Mouse (Mus musculus) bone marrow macrophage, adult 2 months (primary cell): Measurements from ENCODE around the gene Dclre1a.

Experiments used
- CTCF ChIP-seq: IDR thresholded peaks from 2 replicates; pipeline ENCODE4 v1.5.1; 2012; ENCODE audit warnings: low read depth, mild to moderate bottlenecking, low read length, moderate library complexity
- POLR2A ChIP-seq: IDR thresholded peaks from 2 replicates; pipeline ENCODE4 v1.6.1; 2012; ENCODE audit warnings: mild to moderate bottlenecking, low read depth, low read length, borderline replicate concordance

GRCm38 (mm10) chr19:56553177-56553576 is 5.2 kb upstream of the Dclre1a start:
- TF ChIP-seq CTCF = no peak
- TF ChIP-seq POLR2A = no peak
